Mouse (Mus musculus): ENCODE data around the gene Ugt3a1.
"Not testable (repeated sequence)": the region's sequence is repeated elsewhere in the genome, so short reads cannot be mapped to it uniquely, and the experiment has no call there.

Gene Ugt3a1

DNA sequence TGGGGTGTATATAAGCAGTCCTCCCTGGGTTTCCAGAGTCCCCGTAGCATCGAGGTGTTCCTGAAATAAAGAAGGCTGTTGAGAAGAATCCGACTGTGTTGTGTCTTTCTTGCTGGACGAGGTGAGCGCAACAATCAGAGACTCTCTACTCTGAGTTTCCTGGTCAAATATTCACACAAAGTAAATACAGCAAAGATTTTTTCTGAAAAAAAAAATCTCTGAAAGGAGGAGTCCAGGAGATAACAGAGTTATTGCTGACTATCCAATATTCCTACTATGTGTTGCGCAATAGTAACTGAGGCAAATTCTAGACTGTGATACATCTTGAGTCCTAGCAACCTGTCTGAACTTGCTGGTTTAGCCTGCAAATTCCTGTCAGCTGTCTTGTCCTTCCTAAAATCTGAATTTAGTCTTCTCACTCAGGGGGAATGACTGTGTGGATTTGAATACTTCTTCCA, at the start of gene Ugt3a1:
Ugt3a1 (plus strand) TSS at position 51 of the 458 bp plus-strand sequence.
- DNase-seq (ENCODE audit: low spot score), result no peak

DNA sequence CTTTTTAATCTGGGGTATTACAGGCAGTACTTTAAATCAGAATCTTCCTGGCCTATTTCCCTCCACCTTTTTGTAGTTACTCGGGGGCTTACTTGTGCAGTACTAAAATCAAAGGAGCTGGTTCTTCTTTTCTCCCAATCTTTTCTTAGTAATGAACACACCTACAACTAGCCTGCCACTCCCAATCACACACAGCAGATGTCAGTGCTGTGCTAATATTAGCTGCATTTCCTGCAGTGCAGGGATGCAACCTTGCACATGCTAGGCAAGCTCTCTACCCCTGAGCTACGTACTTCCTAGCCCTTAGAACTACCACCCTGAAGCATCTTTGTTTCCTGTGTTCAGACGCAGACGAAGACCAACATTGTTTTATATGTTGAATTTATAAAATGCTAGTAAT, 45.8 kb upstream of the Ugt3a1 start:
- not testable (repeated sequence) for DNase-seq (ENCODE audit: low spot score)

DNA sequence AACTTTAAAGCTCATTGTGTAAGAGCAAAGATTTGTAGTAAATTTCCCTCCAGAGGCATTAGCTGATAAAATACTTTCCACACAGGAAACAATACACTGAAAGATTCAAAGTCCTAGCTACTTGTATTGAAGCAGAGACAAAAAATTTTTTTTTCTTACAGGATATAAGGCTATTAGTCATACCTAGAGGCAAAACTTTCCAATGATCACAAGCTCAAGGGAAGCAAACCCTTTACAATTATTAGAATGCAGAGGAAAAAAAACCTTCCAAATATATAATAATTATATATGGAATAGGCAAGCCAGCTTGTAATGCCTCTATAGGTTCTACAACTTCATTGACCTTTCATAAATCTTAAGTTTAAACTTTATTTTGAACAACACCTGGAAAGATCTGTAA, 30.3 kb upstream of the Ugt3a1 start:
- no peak for DNase-seq (ENCODE audit: low spot score)

DNA sequence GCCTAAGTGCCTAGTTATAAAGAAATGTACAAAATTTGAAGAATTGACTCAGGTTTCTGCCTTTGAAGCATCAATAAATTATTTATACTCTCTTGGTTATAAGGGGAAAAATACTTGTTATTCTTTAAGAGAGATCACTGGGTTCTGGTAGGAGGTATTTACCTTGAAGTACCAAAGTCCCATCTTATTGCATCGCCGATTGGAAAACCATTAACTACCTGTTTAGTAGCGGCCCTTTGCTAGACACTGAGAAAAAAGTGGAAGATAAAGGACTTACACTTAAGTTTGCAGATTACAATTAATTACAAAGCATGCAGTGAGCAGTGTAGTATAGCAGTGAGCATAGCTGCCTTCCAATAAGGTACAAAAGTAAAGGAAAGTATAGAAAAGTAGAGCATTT, 23.8 kb upstream of the Ugt3a1 start:
- DNase-seq (ENCODE audit: low spot score), result no peak

DNA sequence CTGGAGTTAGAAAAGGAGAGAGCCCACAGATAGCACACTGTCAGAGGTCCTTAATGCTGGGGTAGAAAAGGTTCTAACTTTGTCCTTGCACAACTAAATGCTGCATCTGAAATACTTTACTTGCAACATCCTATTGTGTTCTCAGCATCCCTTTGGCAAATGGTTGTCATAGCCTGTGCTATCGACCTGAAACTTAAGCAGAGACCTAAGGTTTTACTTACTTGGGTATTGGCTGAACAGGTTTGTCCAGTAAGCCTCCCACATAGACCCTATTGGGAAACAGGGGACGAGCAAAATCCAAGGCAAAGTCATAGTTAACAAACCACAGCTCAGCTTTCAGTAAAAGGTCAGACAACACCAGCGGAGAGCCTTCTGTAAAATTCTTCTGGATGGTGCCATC, 16.1 kb upstream of the Ugt3a1 start:
- DNase-seq (ENCODE audit: low spot score), result no peak

DNA sequence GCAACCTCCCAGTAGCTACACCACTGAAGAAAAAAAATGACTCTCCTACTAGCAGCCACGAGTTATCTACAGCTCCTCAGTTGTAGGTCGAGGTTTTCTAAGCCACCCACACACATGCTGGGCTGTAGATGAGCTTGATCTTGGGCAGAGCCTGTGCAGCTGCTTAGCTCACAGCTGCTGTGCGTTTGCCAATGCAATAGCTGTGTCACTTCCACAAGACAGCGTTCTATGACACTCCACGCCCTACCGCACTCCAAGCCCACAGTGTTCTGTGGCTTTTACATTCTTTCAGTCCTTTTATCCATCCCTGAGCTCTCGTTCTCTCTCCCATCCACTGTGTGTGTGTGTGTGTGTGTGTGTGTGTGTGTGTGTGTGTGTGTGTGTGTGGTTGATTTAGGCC, 4.8 kb upstream of the Ugt3a1 start:
- DNase-seq (ENCODE audit: low spot score), result no peak

DNA sequence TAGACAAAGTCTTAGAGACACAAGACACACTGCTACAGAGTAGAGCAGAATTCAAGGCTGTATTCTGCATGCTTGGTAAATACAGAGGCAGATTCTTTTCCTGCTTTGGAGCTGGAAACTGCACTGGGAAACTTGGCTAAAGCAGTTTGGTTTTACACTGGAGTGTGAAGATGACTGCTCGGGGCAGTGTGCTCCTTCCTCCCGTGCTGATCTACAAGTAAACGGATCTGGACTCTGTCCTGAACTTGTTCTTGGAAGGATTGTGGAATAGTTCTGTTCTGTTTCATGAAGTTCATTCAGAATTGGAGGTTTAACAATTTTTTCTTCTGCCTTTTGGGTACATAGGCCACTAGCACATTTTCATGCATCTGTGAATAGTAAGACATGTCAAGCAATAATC, 2.3 kb downstream of the Ugt3a1 start:
- DNase-seq (ENCODE audit: low spot score), result no peak

DNA sequence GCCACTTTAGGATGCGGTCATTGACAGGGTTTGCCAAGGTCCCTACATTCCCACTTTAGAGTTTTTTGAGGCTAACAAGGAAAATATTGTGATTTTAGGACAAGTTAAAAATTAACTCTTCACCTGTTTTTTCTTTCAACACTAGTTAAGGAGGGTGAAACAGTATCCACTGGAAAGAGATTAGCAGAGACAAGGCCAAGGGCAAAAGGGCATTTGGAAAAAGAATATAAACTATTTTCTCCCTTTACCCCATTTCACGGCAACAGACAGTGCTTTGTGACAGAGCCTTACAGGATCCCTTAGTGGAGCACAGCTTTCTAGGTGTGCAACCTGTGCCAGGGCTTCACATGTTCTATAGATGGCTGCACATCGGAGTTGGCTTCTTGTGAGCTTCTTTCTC, 2.9 kb downstream of the Ugt3a1 start:
- DNase-seq (ENCODE audit: low spot score), result no peak

DNA sequence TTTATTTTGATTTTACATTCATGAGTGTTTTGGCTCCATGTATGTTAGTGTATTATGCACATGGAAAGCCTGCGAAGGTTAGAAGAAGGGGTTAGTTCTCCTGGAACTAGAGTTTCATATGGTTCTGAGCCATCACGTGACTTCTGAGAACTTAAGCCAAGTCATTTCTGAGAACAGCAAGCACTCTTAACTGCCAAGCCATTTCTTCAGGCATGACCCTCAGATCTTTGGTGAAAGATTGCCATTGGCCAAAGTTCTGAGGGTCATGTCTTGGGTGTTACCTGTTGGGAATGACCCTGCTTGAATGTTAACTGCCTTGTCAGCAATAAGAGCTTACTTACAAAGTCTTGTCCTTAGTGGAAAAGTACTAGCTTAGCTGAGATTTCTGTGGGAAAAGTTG, 6.5 kb downstream of the Ugt3a1 start:
- DNase-seq (ENCODE audit: low spot score), result no peak

DNA sequence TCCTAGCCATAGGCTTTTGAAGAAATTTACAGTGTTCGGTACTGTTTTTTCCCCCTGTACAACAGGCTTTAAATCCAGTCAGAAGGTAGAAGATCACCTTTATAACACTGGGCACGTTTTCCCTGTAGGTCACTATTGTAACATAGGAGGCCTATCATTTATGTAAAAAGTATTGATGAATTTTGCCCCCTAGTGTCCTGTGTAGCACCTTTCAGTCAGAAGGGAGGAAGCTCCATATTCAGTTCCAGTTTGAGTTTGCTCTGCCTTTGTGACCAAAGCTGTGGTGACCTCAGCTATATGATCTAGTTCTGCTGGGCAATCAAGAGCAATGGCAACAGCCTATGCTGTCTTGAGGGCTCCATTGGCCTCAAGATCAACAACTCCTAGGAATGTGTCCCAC, 13.0 kb downstream of the Ugt3a1 start:
- DNase-seq (ENCODE audit: low spot score), result no peak

DNA sequence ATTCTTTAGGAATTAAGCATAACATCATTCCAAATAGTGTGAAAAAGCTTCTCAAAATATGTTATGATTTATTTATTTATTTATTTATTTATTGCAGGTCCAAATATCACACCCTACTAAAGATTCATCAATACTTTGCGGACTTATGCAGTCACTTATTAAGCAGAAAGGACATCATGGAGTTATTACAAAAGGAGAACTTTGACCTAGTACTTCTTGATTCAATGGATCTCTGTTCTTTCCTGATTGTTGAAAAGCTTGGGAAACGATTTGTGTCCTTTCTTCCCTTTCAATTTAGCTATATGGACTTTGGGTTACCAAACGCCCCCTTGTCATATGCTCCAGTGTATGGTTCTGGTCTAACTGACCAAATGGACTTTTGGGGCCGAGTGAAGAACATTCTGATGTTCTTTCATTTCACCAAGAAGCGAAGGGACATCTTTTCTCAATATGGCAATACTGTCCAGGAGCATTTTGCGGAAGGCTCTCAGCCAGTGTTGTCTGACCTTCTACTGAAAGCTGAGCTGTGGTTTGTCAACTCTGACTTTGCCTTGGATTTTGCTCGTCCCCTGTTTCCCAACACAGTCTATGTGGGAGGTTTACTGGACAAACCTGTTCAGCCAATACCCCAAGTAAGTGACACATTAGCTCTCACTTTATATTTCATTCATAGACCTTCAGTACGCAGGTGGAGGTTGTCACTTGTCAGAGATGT, 29.4 kb downstream of the Ugt3a1 start:
- no peak for DNase-seq (ENCODE audit: low spot score)

DNA sequence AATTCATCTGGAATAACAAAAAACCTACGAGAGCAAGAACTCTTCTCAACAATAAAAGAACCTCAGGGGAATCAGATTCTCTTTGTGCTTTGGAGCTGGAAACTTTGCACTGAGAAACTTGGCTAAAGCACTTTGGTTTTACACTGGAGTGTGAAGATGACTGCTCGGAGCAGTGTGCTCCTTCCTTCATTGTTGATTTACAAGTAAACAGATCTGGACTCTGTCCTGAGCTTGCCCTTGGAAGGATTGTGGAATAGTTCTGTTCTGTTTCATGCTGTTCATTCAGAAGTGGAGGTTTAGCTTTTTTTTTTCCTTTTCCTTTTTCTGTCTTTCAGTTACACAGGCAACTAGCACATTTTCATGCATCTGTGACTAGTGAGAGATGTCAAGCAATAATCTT, 57.9 kb downstream of the Ugt3a1 start:
- DNase-seq (ENCODE audit: low spot score), result no peak

DNA sequence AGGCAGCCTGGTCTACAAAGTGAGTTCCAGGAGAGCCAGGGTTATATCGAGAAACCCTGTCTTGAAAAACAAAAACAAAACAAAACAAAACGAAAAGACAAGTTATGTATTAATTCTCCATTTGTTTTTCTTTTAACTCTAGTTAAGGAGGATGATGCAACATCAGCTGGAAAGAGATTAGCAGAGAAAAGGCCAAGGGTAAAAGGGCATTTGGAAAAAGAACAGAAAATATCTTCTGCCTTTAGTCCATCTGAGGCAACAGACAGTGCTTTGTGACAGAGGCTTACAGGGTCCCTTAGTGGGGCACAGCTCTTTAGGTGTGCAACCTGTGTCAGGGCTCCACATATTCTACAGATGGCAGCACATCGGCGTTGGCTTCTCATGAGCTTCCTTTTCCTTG, 58.7 kb downstream of the Ugt3a1 start, which contains the start of gene Ugt3a2:
Ugt3a2 (plus strand) TSS at position 210 of the 400 bp plus-strand sequence.
- no peak for DNase-seq (ENCODE audit: low spot score)

DNA sequence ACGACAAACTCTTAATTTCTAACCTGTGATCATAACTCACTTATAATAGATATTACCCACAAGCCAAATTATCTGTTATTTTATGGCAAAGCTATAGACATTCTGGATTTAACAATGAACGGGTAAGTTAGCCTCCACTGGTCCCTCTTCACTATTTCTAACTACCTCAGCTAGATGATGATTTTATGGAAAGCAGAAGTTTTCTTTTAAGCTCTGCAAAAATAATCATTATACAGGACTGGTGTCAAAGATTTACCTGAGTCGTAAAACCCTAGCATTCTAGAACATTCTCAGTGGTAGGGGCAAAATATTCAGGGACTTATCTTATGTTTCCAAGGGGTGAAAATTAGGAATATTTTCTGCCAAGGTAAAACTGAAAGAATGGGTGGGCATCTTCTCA, 59.9 kb downstream of the Ugt3a1 start:
- DNase-seq (ENCODE audit: low spot score), result no peak

DNA sequence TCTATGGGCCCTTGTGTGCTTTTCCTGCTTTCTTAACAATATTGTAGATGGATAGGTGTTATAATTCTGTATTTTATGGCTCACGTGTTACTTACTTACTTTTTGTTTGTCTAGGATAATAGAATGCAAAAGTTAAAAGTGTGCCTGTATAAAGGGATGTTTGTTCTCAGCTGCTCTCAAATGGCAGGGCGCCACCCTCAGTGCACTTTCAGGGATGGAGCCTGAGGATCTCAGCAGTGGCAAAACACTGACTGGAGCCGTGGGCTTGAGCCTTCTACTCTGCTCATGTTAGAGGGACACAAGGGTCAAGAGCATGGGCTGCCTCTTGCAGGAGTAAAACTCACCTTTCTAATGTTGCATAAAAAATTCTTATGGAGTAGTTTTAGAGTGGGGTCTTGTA, 60.3 kb downstream of the Ugt3a1 start:
- DNase-seq (ENCODE audit: low spot score), result no peak

DNA sequence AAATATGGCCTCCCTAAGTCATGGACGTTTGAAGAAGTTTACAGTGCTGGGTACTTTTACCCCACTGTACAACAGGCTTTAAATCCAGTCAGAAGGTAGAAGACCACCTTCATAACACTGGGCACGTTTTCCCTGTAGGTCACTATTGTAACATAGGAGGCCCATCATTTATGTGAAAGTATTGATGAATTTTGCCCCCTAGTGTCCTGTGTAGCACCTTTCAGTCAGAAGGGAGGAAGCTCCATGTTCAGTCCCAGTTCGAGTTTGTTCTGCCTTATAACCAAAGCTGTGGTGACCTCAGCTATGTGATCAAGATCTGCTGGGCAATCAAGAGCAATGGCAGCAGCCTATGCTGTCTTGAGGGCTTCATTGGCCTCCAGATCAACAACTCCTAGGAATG, 72.1 kb downstream of the Ugt3a1 start:
- no peak for DNase-seq (ENCODE audit: low spot score)

DNA sequence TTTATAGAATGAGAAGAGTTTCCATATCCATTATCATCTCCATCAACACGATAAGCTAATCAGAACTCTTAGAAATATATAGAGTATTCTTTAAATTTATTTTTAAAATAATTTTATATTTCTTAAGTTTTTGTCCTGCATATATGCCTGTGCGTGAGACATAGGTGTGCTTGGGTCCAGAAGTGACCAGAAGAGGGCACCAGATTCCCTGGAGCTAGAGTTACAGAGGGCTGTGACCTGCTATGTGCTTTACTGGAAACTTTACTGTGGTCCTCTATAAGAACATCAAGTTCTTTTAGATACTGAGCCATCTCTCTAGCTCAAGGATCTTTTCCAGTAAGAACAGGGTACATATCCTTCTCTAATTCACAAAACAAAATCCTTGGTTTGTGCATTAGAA, 86.1 kb downstream of the Ugt3a1 start:
- DNase-seq (ENCODE audit: low spot score), result no peak

Data from spleen, adult 12 weeks (tissue).